Mouse (Mus musculus) MEL (cell line): ENCODE results near the gene Gprin2. TPM values are rescaled to one million over a fixed set of nuclear protein-coding genes. Genes with fewer than 3 reads are reported as not detected.

Experiments
- DNase-seq: peaks from one replicate; pipeline ENCODE4 v3.0.0; 2011; ENCODE audit warnings: low read depth, low spot score
- H3K27ac ChIP-seq: 2 replicates; pipeline ENCODE4 v1.5.1; 2012; ENCODE audit warnings: low read depth, mild to moderate bottlenecking, control low read depth, low read length, moderate library complexity; ENCODE audit not compliant: control insufficient read depth
- H3K27me3 ChIP-seq, 2 experiments: fragments of 150-350 bp in 1 of 2; sonication (generic) in 1 of 2; 2 replicates each; pipeline ENCODE4 v1.6.1; 2012; ENCODE audit warnings: low read length in 2 of 2, mild to moderate bottlenecking in 2 of 2, improper control_type of control experiment in 1 of 2, moderate library complexity in 1 of 2; ENCODE audit not compliant: insufficient read depth in 2 of 2, control insufficient read depth in 1 of 2
- H3K36me3 ChIP-seq, 2 experiments: 2 replicates each; pipeline ENCODE4 v1.6.1; 2012 to 2014; ENCODE audit warnings: low read length in 2 of 2, improper control_type of control experiment in 1 of 2, inconsistent platforms in 1 of 2, mild to moderate bottlenecking in 1 of 2; ENCODE audit not compliant: insufficient read depth in 2 of 2, control insufficient read depth in 1 of 2
- H3K4me1 ChIP-seq, 2 experiments: fragments of 150-350 bp in 1 of 2; sonication (generic) in 1 of 2; 2 replicates each; pipeline ENCODE4 v1.6.1; 2012; ENCODE audit warnings: low read length in 2 of 2, improper control_type of control experiment in 1 of 2, mild to moderate bottlenecking in 1 of 2; ENCODE audit not compliant: insufficient read depth in 2 of 2, control insufficient read depth in 1 of 2
- H3K4me3 ChIP-seq, 2 experiments: fragments of 150-350 bp in 1 of 2; sonication (generic) in 1 of 2; 2 replicates each; pipeline ENCODE4 v1.5.1; 2012; ENCODE audit warnings: low read depth in 2 of 2, low read length in 2 of 2, mild to moderate bottlenecking in 2 of 2, moderate library complexity in 2 of 2, control low read depth in 1 of 2, improper control_type of control experiment in 1 of 2; ENCODE audit not compliant: control insufficient read depth in 1 of 2, insufficient read depth in 1 of 2
- H3K79me2 ChIP-seq: 2 replicates; pipeline ENCODE4 v1.6.1; 2012; ENCODE audit warnings: mild to moderate bottlenecking, low read length, moderate library complexity; ENCODE audit not compliant: control insufficient read depth, poor library complexity, insufficient read depth
- H3K9ac ChIP-seq: 2 replicates; pipeline ENCODE4 v1.6.1; 2012; ENCODE audit warnings: low read depth, mild to moderate bottlenecking, control low read depth, low read length, moderate library complexity; ENCODE audit not compliant: control insufficient read depth, poor library complexity, severe bottlenecking
- H3K9me3 ChIP-seq: fragments of 150-350 bp; sonication (generic); replicated peaks from 2 replicates; pipeline ENCODE4 v1.6.1; 2012; ENCODE audit warnings: mild to moderate bottlenecking, low read length, improper control_type of control experiment, moderate library complexity; ENCODE audit not compliant: insufficient read depth
- BHLHE40 ChIP-seq: IDR thresholded peaks from 2 replicates; pipeline ENCODE4 v1.6.1; 2012; ENCODE audit warnings: low read depth, mild to moderate bottlenecking, inconsistent platforms, low read length, improper control_type of control experiment, borderline replicate concordance
- CTCF ChIP-seq, 3 experiments: IDR thresholded peaks in 2 of 3; conservative IDR thresholded peaks in 1 of 3; 2 replicates each; pipeline ENCODE4 v1.5.1; 2011 to 2012; ENCODE audit warnings: low read length in 3 of 3, low read depth in 2 of 3, mild to moderate bottlenecking in 2 of 3, improper control_type of control experiment in 1 of 3, inconsistent platforms in 1 of 3, mixed read lengths in 1 of 3, moderate library complexity in 1 of 3; ENCODE audit not compliant: control insufficient read depth in 1 of 3, insufficient read depth in 1 of 3, poor library complexity in 1 of 3, severe bottlenecking in 1 of 3
- E2F4 ChIP-seq: IDR thresholded peaks from 2 replicates; pipeline ENCODE4 v1.6.1; 2011; ENCODE audit warnings: low read depth, low read length, improper control_type of control experiment, borderline replicate concordance
- ETS1 ChIP-seq: IDR thresholded peaks from 2 replicates; pipeline ENCODE4 v1.6.1; 2012; ENCODE audit warnings: low read depth, mild to moderate bottlenecking, inconsistent platforms, low read length, improper control_type of control experiment, moderate library complexity
- GABPA ChIP-seq: IDR thresholded peaks from 2 replicates; pipeline ENCODE4 v1.6.1; 2012; ENCODE audit warnings: low read depth, mild to moderate bottlenecking, inconsistent platforms, low read length, improper control_type of control experiment, moderate library complexity
- GATA1 ChIP-seq: IDR thresholded peaks from 2 replicates; pipeline ENCODE4 v1.6.1; 2011; ENCODE audit warnings: low read depth, low read length, improper control_type of control experiment
- HCFC1 ChIP-seq: IDR thresholded peaks from 2 replicates; pipeline ENCODE4 v1.6.1; 2012; ENCODE audit warnings: low read depth, mild to moderate bottlenecking, inconsistent platforms, low read length, improper control_type of control experiment, moderate library complexity
- JUND ChIP-seq: IDR thresholded peaks from 2 replicates; pipeline ENCODE4 v1.6.1; 2011; ENCODE audit warnings: low read depth, mild to moderate bottlenecking, improper control_type of control experiment, low read length
- MAFK ChIP-seq: IDR thresholded peaks from 2 replicates; pipeline ENCODE4 v1.6.1; 2011; ENCODE audit warnings: low read depth, mild to moderate bottlenecking, low read length, improper control_type of control experiment, borderline replicate concordance
- MXI1 ChIP-seq: IDR thresholded peaks from 2 replicates; pipeline ENCODE4 v1.6.1; 2011; ENCODE audit warnings: mild to moderate bottlenecking, low read depth, low read length, improper control_type of control experiment
- MYC ChIP-seq: IDR thresholded peaks from 2 replicates; pipeline ENCODE4 v1.6.1; 2011; ENCODE audit warnings: low read depth, mild to moderate bottlenecking, low read length, improper control_type of control experiment, moderate library complexity
- NELFE ChIP-seq: IDR thresholded peaks from 2 replicates; pipeline ENCODE4 v1.6.1; 2011; ENCODE audit warnings: low read depth, low read length, improper control_type of control experiment
- POLR2AphosphoS2 ChIP-seq: IDR thresholded peaks from 2 replicates; pipeline ENCODE4 v1.6.1; 2011; ENCODE audit warnings: low read length, improper control_type of control experiment
- POLR2AphosphoS5 ChIP-seq: IDR thresholded peaks from 2 replicates; pipeline ENCODE4 v1.6.1; 2012; ENCODE audit warnings: low read depth, borderline replicate concordance, mild to moderate bottlenecking, inconsistent platforms, low read length, moderate library complexity, mixed read lengths
- RAD21 ChIP-seq: IDR thresholded peaks from 2 replicates; pipeline ENCODE4 v1.6.1; 2011; ENCODE audit warnings: mild to moderate bottlenecking, low read depth, low read length, improper control_type of control experiment
- RCOR1 ChIP-seq: IDR thresholded peaks from 2 replicates; pipeline ENCODE4 v1.6.1; 2012; ENCODE audit warnings: low read depth, mild to moderate bottlenecking, inconsistent platforms, low read length, improper control_type of control experiment
- TBP ChIP-seq: IDR thresholded peaks from 2 replicates; pipeline ENCODE4 v1.8.0; 2011; ENCODE audit warnings: low read depth, low read length, improper control_type of control experiment
- UBTF ChIP-seq: IDR thresholded peaks from 2 replicates; pipeline ENCODE4 v1.6.1; 2012; ENCODE audit warnings: low read depth, mild to moderate bottlenecking, inconsistent platforms, low read length, improper control_type of control experiment, moderate library complexity, borderline replicate concordance; ENCODE audit not compliant: insufficient read depth
- USF1 ChIP-seq: IDR thresholded peaks from 2 replicates; pipeline ENCODE4 v1.6.1; 2014; ENCODE audit warnings: low read depth, mild to moderate bottlenecking, inconsistent platforms, low read length, improper control_type of control experiment, moderate library complexity
- USF2 ChIP-seq, 2 experiments: IDR thresholded peaks; 2 replicates each; pipeline ENCODE4 v1.6.1; 2011 to 2012; ENCODE audit warnings: improper control_type of control experiment in 2 of 2, low read length in 2 of 2, borderline replicate concordance in 1 of 2, inconsistent platforms in 1 of 2, low read depth in 1 of 2, mild to moderate bottlenecking in 1 of 2; ENCODE audit not compliant: insufficient read depth in 1 of 2
- ZMIZ1 ChIP-seq: IDR thresholded peaks from 2 replicates; pipeline ENCODE4 v1.6.1; 2012; ENCODE audit warnings: low read depth, mild to moderate bottlenecking, inconsistent platforms, low read length, improper control_type of control experiment, moderate library complexity
- polyA plus RNA-seq, 2 experiments: library from polyadenylated mRNA; stranded (reverse) in 1 of 2; unstranded in 1 of 2; fragments of >175 nt in 1 of 2; fragments of >200 nt in 1 of 2; gene quantifications; 2 replicates each; pipeline versions ENCODE4 v1.2.1 to v1.2.4; 2012; ENCODE audit warnings: low replicate concordance in 2 of 2, low read depth in 1 of 2; ENCODE audit not compliant: insufficient read length in 2 of 2, insufficient read depth in 1 of 2, missing spikeins in 1 of 2
- total RNA-seq: library from RNA; depleted of rRNA; stranded (reverse); fragments of 300-350 nt; gene quantifications from 2 replicates; pipeline ENCODE4 v1.2.3, GENCODE M21; 2012

Gprin2 gene
- total and polyA plus RNA-seq, 3 experiments = under 0.01 to 0.01 TPM; not detected in 1

GRCm38 (mm10) chr14:34228830-34229506 is 27.5 kb upstream of the Gprin2 start:
- Histone ChIP-seq H3K79me2 (no peaks in the 10 kb centered on the region), H3K27me3 (no peaks in the 10 kb centered on the region), H3K9me3 (no peaks in the 10 kb centered on the region), H3K4me1 (no peaks in the 10 kb centered on the region), H3K4me3 (no peak overlapping the region), H3K27ac (no peak overlapping the region), H3K36me3 (no peaks in the 10 kb centered on the region), H3K9ac (no peak overlapping the region)
- no peak for DNase-seq
- TF ChIP-seq GABPA (no peak), MXI1 (no peak), RAD21 (no peak), UBTF (no peak), POLR2AphosphoS5 (no peak), ZMIZ1 (no peak)

GRCm38 (mm10) chr14:34227981-34228380 is 26.5 kb upstream of the Gprin2 start:
- no peak for TF ChIP-seq MAFK
- no peak for TF ChIP-seq POLR2AphosphoS5
- TF ChIP-seq ZMIZ1 = no peak
- TF ChIP-seq CTCF (IDR thresholded peaks at IDR 0.05 in 2 of 3, conservative IDR thresholded peaks at IDR 0.05 in 1 of 3; ENCODE audit: control insufficient read depth in 1 of 3, insufficient read depth in 1 of 3, low read depth in 2 of 3, low read length in 3 of 3, poor library complexity in 1 of 3, severe bottlenecking in 1 of 3) = no peak
- TF ChIP-seq E2F4 = no peak
- no peak for TF ChIP-seq RCOR1
- TF ChIP-seq ETS1 = no peak
- TF ChIP-seq HCFC1 = no peak
- no peak for TF ChIP-seq JUND
- TF ChIP-seq POLR2AphosphoS2 = no peak
- no peak for TF ChIP-seq TBP
- no peak for TF ChIP-seq GATA1
- TF ChIP-seq BHLHE40 = no peak
- TF ChIP-seq MYC = no peak
- no peak for TF ChIP-seq RAD21
- no peak for TF ChIP-seq NELFE
- TF ChIP-seq MXI1 = no peak
- no peak for TF ChIP-seq USF2 (IDR thresholded peaks at IDR 0.05; ENCODE audit: borderline replicate concordance in 1 of 2, insufficient read depth in 1 of 2, low read depth in 1 of 2, low read length in 2 of 2)
- no peak for TF ChIP-seq USF1
- Histone ChIP-seq H3K27ac (no peak overlapping the region), H3K9me3 (no peaks in the 10 kb centered on the region), H3K27me3 (no peaks in the 10 kb centered on the region), H3K36me3 (no peaks in the 10 kb centered on the region), H3K9ac (no peak overlapping the region), H3K4me1 (no peaks in the 10 kb centered on the region), H3K4me3 (no peak overlapping the region), H3K79me2 (no peaks in the 10 kb centered on the region)
- no peak for DNase-seq
